Mouse (Mus musculus) limb, embryonic 10.5 days (tissue): ENCODE data around the gene Atp1a2. TPM values are rescaled to one million over a fixed set of nuclear protein-coding genes. Genes with fewer than 3 reads are reported as not detected.

ENCODE experiments used
- DNase-seq: peaks from one replicate; pipeline ENCODE4 v3.0.0-alpha.2; 2017; ENCODE audit warnings: low spot score
- H3K27ac ChIP-seq: fragments of 300-500 bp; sonication (generic); 2 replicates; pipeline ENCODE4 v1.5.1; 2016; ENCODE audit warnings: mild to moderate bottlenecking
- H3K27me3 ChIP-seq: fragments of 300-500 bp; sonication (generic); 2 replicates; pipeline ENCODE4 v1.6.1; 2016; ENCODE audit warnings: low read depth, mild to moderate bottlenecking; ENCODE audit not compliant: poor library complexity, severe bottlenecking
- H3K36me3 ChIP-seq: fragments of 300-500 bp; sonication (generic); 2 replicates; pipeline ENCODE4 v1.6.1; 2016; ENCODE audit warnings: mild to moderate bottlenecking, moderate library complexity
- H3K4me1 ChIP-seq: fragments of 300-500 bp; sonication (generic); 2 replicates; pipeline ENCODE4 v1.6.1; 2016
- H3K4me3 ChIP-seq: fragments of 300-500 bp; sonication (generic); 2 replicates; pipeline ENCODE4 v1.5.1; 2016; ENCODE audit warnings: mild to moderate bottlenecking, moderate library complexity
- H3K9me3 ChIP-seq: fragments of 300-500 bp; sonication (generic); replicated peaks from 2 replicates; pipeline ENCODE4 v1.6.1; 2016; ENCODE audit warnings: mild to moderate bottlenecking
- WGBS: fragments of 180-500 bp; shearing (Covaris S2); methylation state at CpG from one replicate; pipeline ENCODE4 v1.1.7; 2016; 5-methylcytosine and 5-hydroxymethylcytosine counted together
- polyA plus RNA-seq: library from polyadenylated mRNA; unstranded; fragments of >200 nt; fragmentation: Nextera tagmentation; extraction: Ambion mirVana; gene quantifications from 2 replicates; pipeline ENCODE4 v1.2.1, GENCODE M21; 2016

Atp1a2 gene
- polyA plus RNA-seq, 1 experiment from 2014 or later: 3.2 TPM

- Histone ChIP-seq H3K9me3 (no peaks in the 10 kb centered on the region), H3K36me3 (no peaks in the 10 kb centered on the region), H3K4me1 (peaks cover 76% of the 10 kb centered on the region), H3K4me3 (no peak overlapping the region), H3K27ac (peak overlapping the region; percentile 91), H3K27me3 (no peaks in the 10 kb centered on the region)
- 100% methylated on average over 1 of the region's 1 CpGs for WGBS
- DNase-seq: no peak
These were observed 10.5 kb upstream of the Atp1a2 start for GRCm38 (mm10) chr1:172308409-172308808.

- Histone ChIP-seq H3K27me3 (no peaks in the 10 kb centered on the region), H3K4me3 (no peak overlapping the region), H3K9me3 (no peaks in the 10 kb centered on the region), H3K36me3 (no peaks in the 10 kb centered on the region), H3K27ac (peak overlapping the region; percentile 91), H3K4me1 (peaks cover 76% of the 10 kb centered on the region)
- 68% methylated on average over 10 of the region's 10 CpGs for WGBS
- no peak for DNase-seq
These were observed 10.1 kb upstream of the Atp1a2 start for GRCm38 (mm10) chr1:172307936-172308335.

- peak overlapping the region; percentile 21; the same call in 1 of the 2 replicates for H3K27ac ChIP-seq
- no peaks in the 10 kb centered on the region for H3K36me3 ChIP-seq
- peaks cover 78% of the 10 kb centered on the region for H3K4me1 ChIP-seq
- 79% methylated on average over 6 of the region's 6 CpGs for WGBS
- H3K9me3 ChIP-seq: no peaks in the 10 kb centered on the region
- no peak for DNase-seq
- no peaks in the 10 kb centered on the region for H3K27me3 ChIP-seq
- no peak overlapping the region for H3K4me3 ChIP-seq
These were observed 9.0 kb upstream of the Atp1a2 start for GRCm38 (mm10) chr1:172306885-172307284.

- peaks cover 78% of the 10 kb centered on the region for H3K4me1 ChIP-seq
- H3K36me3 ChIP-seq: no peaks in the 10 kb centered on the region
- peak overlapping the region; percentile 38; the same call in 1 of the 2 replicates for H3K27ac ChIP-seq
These were observed 8.3 kb upstream of the Atp1a2 start for GRCm38 (mm10) chr1:172306196-172306595.

GRCm38 (mm10) chr1:172305635-172306034 is 7.8 kb upstream of the Atp1a2 start:
- no peak for DNase-seq

More at GRCm38 (mm10) chr1:172306196-172306595, 8.3 kb upstream of the Atp1a2 start:
- no peaks in the 10 kb centered on the region for H3K9me3 ChIP-seq
- H3K27me3 ChIP-seq: no peaks in the 10 kb centered on the region
- no peak overlapping the region for H3K4me3 ChIP-seq
- 82% methylated on average over 4 of the region's 4 CpGs for WGBS
- DNase-seq: no peak

GRCm38 (mm10) chr1:172305153-172305552 is 7.3 kb upstream of the Atp1a2 start:
- Histone ChIP-seq H3K27me3 (0 out of 2 replicates have a peak, but pooled peaks cover 1% of the 10 kb centered on the region), H3K4me1 (peaks cover 80% of the 10 kb centered on the region), H3K4me3 (no peak overlapping the region), H3K36me3 (no peaks in the 10 kb centered on the region), H3K9me3 (no peaks in the 10 kb centered on the region), H3K27ac (no peak overlapping the region)
- whole genome bisulfite sequencing: 96% methylated on average over 2 of the region's 2 CpGs
- DNase-seq: no peak

More at GRCm38 (mm10) chr1:172305635-172306034, 7.8 kb upstream of the Atp1a2 start:
- H3K27ac ChIP-seq: 0 out of 2 replicates have a peak overlapping the region, but pooled peaks have one; percentile 38
- H3K36me3 ChIP-seq: no peaks in the 10 kb centered on the region
- H3K9me3 ChIP-seq: no peaks in the 10 kb centered on the region
- peaks cover 80% of the 10 kb centered on the region for H3K4me1 ChIP-seq
- H3K4me3 ChIP-seq: no peak overlapping the region
- no peaks in the 10 kb centered on the region for H3K27me3 ChIP-seq
- 82% methylated on average over 3 of the region's 3 CpGs for WGBS

- Histone ChIP-seq H3K4me3 (no peak overlapping the region), H3K4me1 (peaks cover 80% of the 10 kb centered on the region), H3K9me3 (no peaks in the 10 kb centered on the region), H3K27ac (0 out of 2 replicates have a peak overlapping the region, but pooled peaks have one; percentile 44), H3K27me3 (0 out of 2 replicates have a peak, but pooled peaks cover 6% of the 10 kb centered on the region), H3K36me3 (no peaks in the 10 kb centered on the region)
- no peak for DNase-seq
- 72% methylated on average over 6 of the region's 6 CpGs for WGBS
These were observed 6.6 kb upstream of the Atp1a2 start for GRCm38 (mm10) chr1:172304443-172304842.

- DNase-seq: peak; percentile 66
- WGBS: 11% methylated on average over 6 of the region's 6 CpGs
- Histone ChIP-seq H3K27me3 (peaks cover 11% of the 10 kb centered on the region; the same call in 1 of the 2 replicates), H3K4me1 (peaks cover 80% of the 10 kb centered on the region), H3K9me3 (no peaks in the 10 kb centered on the region), H3K4me3 (peak overlapping the region; percentile 13; the same call in 1 of the 2 replicates), H3K27ac (peak overlapping the region; percentile 82), H3K36me3 (no peaks in the 10 kb centered on the region)
These were observed 5.0 kb upstream of the Atp1a2 start for GRCm38 (mm10) chr1:172302851-172303250.

GRCm38 (mm10) chr1:172302311-172302710 is 4.4 kb upstream of the Atp1a2 start:
- Histone ChIP-seq H3K4me1 (peaks cover 82% of the 10 kb centered on the region), H3K27me3 (peaks cover 11% of the 10 kb centered on the region; the same call in 1 of the 2 replicates), H3K9me3 (no peaks in the 10 kb centered on the region), H3K4me3 (no peak overlapping the region), H3K36me3 (no peaks in the 10 kb centered on the region), H3K27ac (peak overlapping the region; percentile 82)
- 66% methylated on average over 3 of the region's 3 CpGs for WGBS
- no peak for DNase-seq

- Histone ChIP-seq H3K9me3 (no peaks in the 10 kb centered on the region), H3K4me1 (peaks cover 90% of the 10 kb centered on the region), H3K36me3 (no peaks in the 10 kb centered on the region), H3K27ac (peak overlapping the region; percentile 56), H3K4me3 (no peak overlapping the region), H3K27me3 (peaks cover 19% of the 10 kb centered on the region; the same call in 1 of the 2 replicates)
- no peak for DNase-seq
- WGBS: 50% methylated on average over 12 of the region's 12 CpGs
These were observed 3.3 kb upstream of the Atp1a2 start for GRCm38 (mm10) chr1:172301180-172301579.

GRCm38 (mm10) chr1:172300247-172300646 is 2.4 kb upstream of the Atp1a2 start:
- peaks cover 25% of the 10 kb centered on the region; the same call in 1 of the 2 replicates for H3K27me3 ChIP-seq
- DNase-seq: no peak
- no peaks in the 10 kb centered on the region for H3K9me3 ChIP-seq
- H3K27ac ChIP-seq: peak overlapping the region; percentile 56
- 54% methylated on average over 5 of the region's 5 CpGs for WGBS
- H3K36me3 ChIP-seq: no peaks in the 10 kb centered on the region
- H3K4me1 ChIP-seq: peaks cover 93% of the 10 kb centered on the region
- no peak overlapping the region for H3K4me3 ChIP-seq

- Histone ChIP-seq H3K9me3 (no peaks in the 10 kb centered on the region), H3K36me3 (no peaks in the 10 kb centered on the region), H3K27ac (peak overlapping the region; percentile 56), H3K4me1 (peaks cover 94% of the 10 kb centered on the region), H3K27me3 (peaks cover 25% of the 10 kb centered on the region; the same call in 1 of the 2 replicates), H3K4me3 (no peak overlapping the region)
- DNase-seq: no peak
- 63% methylated on average over 7 of the region's 7 CpGs for WGBS
These were observed 1.7 kb upstream of the Atp1a2 start for GRCm38 (mm10) chr1:172299528-172299927.

GRCm38 (mm10) chr1:172296816-172297510 is 901 bp downstream of the Atp1a2 start:
- no peak for DNase-seq
- peaks cover 72% of the 10 kb centered on the region for H3K4me1 ChIP-seq
- WGBS: 86% methylated on average over 6 of the region's 6 CpGs
- H3K9me3 ChIP-seq: no peaks in the 10 kb centered on the region
- H3K27ac ChIP-seq: peak overlapping the region; percentile 83
- H3K4me3 ChIP-seq: peak overlapping the region; percentile 39; the same call in 1 of the 2 replicates
- H3K27me3 ChIP-seq: peaks cover 25% of the 10 kb centered on the region; the same call in 1 of the 2 replicates
- no peaks in the 10 kb centered on the region for H3K36me3 ChIP-seq
